Mouse (Mus musculus) kidney, embryonic 16.5 days (tissue): ENCODE data around the gene Alpl. TPM values are rescaled to one million over a fixed set of nuclear protein-coding genes. Genes with fewer than 3 reads are reported as not detected.
A peak's percentile ranks its signal among the peaks of the same experiment; 100 is the strongest.

Source experiments
- ATAC-seq: fragments of 200-750 bp; cut with Nextera tagmentation; 2 replicates; pipeline ENCODE4 v1.8.0; 2017; ENCODE audit warnings: moderate TSS enrichment; ENCODE audit not compliant: low FRiP score, low TSS enrichment
- H3K27ac ChIP-seq: fragments of 300-500 bp; sonication (generic); 2 replicates; pipeline ENCODE4 v1.5.1; 2014; ENCODE audit warnings: low read length
- H3K27me3 ChIP-seq: fragments of 300-500 bp; sonication (generic); 2 replicates; pipeline ENCODE4 v1.6.1; 2014; ENCODE audit warnings: low read length, control low read depth, mixed read lengths; ENCODE audit not compliant: insufficient read depth
- H3K36me3 ChIP-seq: fragments of 300-500 bp; sonication (generic); 2 replicates; pipeline ENCODE4 v1.6.1; 2014; ENCODE audit warnings: low read length, control low read depth, mixed read lengths; ENCODE audit not compliant: insufficient read depth
- H3K4me1 ChIP-seq: fragments of 300-500 bp; sonication (generic); 2 replicates; pipeline ENCODE4 v1.6.1; 2014; ENCODE audit warnings: low read length, control low read depth, mixed read lengths; ENCODE audit not compliant: insufficient read depth
- H3K4me2 ChIP-seq: fragments of 300-500 bp; sonication (generic); replicated peaks from 2 replicates; pipeline ENCODE4 v1.6.1; 2014; ENCODE audit warnings: low read depth, low read length
- H3K4me3 ChIP-seq: fragments of 300-500 bp; sonication (generic); 2 replicates; pipeline ENCODE4 v1.5.1; 2014; ENCODE audit warnings: mild to moderate bottlenecking, low read length
- H3K9ac ChIP-seq: fragments of 300-500 bp; sonication (generic); replicated peaks from 2 replicates; pipeline ENCODE4 v1.6.1; 2014; ENCODE audit warnings: low read length
- H3K9me3 ChIP-seq: fragments of 300-500 bp; sonication (generic); 2 replicates; pipeline ENCODE4 v1.6.1; 2016; ENCODE audit warnings: low read length, control low read depth
- WGBS: fragments of 180-500 bp; shearing (Covaris S2); extraction: QIAGEN DNeasy Blood & Tissue Kit; methylation state at CpG from one replicate; pipeline ENCODE4 v1.1.7; 2014; 5-methylcytosine and 5-hydroxymethylcytosine counted together
- polyA plus RNA-seq: library from polyadenylated mRNA; unstranded; fragments of >200 nt; fragmentation: Nextera tagmentation; extraction: Ambion mirVana; gene quantifications from 2 replicates; pipeline ENCODE4 v1.2.1, GENCODE M21; 2015

The Alpl gene
- polyA plus RNA-seq, 1 experiment from 2014 or later, result 19.2 TPM

DNA sequence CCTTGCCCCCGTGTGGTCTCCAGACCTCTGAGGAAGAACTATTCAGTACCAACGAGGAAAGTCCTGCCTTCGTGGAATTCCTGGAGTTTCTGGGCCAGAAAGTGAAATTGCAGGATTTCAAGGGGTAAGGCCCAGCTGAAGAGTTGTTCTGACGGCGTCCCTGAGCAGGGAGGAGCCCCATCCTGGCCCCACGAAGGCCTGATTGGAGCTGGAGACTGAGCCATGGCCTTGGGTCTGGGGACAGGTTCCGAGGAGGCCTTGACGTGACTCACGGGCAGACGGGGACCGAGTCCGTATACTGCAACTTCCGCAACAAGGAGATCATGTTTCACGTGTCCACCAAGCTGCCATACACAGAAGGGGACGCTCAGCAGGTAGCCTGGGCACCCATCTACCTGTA is 78.5 kb downstream of the Alpl start:
- Histone ChIP-seq H3K36me3 (no peaks in the 10 kb centered on the region), H3K27me3 (0 out of 2 replicates have a peak, but pooled peaks cover 2% of the 10 kb centered on the region), H3K4me3 (no peak overlapping the region), H3K9ac (no peak overlapping the region), H3K27ac (no peak overlapping the region), H3K4me2 (no peak overlapping the region), H3K9me3 (no peaks in the 10 kb centered on the region), H3K4me1 (peaks cover 11% of the 10 kb centered on the region)
- 56% methylated on average over 15 of the region's 15 CpGs for WGBS
- no peak for ATAC-seq

DNA sequence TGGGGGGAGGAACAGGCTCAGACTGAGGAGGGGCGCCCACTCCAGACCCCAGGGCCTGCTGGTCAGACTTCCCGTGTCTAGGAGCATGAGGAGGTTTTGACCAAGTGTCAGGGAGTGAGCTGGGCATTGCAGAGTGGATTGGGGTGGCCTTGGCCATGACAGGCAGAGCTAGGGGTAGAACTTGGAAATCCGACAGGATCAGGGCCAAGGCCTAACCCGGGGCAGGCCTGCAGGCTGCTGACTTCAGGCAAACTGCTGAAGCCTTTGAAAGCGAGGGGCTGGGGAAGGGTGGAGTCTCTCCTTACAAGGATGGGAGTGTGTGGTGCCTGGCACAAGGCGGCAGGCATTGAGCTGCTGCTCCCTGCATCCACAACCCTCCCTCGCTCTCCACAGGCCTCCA is 79.2 kb downstream of the Alpl start:
- H3K27ac ChIP-seq, result no peak overlapping the region

DNA sequence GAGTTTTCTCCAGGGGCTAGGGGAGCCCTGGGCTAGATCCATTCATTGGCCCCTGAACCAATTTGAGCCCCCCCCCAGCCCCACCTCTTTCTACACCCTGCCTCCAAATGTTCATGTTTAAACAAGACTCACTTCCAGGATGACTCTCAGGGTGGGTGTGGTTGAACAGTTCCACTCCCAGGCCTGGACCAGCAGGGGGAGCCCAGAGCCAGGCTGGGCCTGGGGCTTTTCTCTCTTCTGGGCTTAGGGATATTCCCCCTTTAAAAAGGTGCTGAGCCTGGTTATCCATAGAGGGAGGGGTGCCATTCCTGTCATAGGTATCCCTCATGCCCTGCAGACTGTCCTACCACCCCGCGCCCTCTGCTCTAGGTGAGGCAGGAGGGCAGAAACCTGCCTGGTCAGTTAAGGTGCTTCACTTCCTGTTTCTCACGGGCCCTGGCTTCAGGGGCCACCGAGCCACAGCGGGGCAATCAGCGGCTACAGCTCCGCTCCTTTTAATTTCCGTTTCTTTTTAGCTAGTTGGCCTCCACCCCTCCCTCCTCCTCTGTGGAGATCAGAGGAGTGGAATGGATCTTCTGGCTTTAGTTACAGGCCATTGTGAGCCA is 82.1 kb downstream of the Alpl start:
- Histone ChIP-seq H3K36me3 (no peaks in the 10 kb centered on the region), H3K4me2 (0 out of 2 replicates have a peak overlapping the region, but pooled peaks have one; percentile 4), H3K9me3 (no peaks in the 10 kb centered on the region), H3K4me3 (no peak overlapping the region), H3K9ac (no peak overlapping the region), H3K27me3 (0 out of 2 replicates have a peak, but pooled peaks cover 2% of the 10 kb centered on the region), H3K4me1 (peaks cover 5% of the 10 kb centered on the region), H3K27ac (no peak overlapping the region)
- no peak for ATAC-seq
- WGBS, result 11% methylated on average over 8 of the region's 8 CpGs

More for the DNA sequence above, 79.2 kb downstream of the Alpl start:
- no peak for ATAC-seq
- no peaks in the 10 kb centered on the region for H3K9me3 ChIP-seq
- 0 out of 2 replicates have a peak, but pooled peaks cover 2% of the 10 kb centered on the region for H3K27me3 ChIP-seq
- H3K36me3 ChIP-seq, result no peaks in the 10 kb centered on the region
- 62% methylated on average over 7 of the region's 7 CpGs for WGBS
- no peak overlapping the region for H3K4me3 ChIP-seq
- no peak overlapping the region for H3K9ac ChIP-seq
- H3K4me1 ChIP-seq, result peaks cover 11% of the 10 kb centered on the region
- H3K4me2 ChIP-seq, result no peak overlapping the region

DNA sequence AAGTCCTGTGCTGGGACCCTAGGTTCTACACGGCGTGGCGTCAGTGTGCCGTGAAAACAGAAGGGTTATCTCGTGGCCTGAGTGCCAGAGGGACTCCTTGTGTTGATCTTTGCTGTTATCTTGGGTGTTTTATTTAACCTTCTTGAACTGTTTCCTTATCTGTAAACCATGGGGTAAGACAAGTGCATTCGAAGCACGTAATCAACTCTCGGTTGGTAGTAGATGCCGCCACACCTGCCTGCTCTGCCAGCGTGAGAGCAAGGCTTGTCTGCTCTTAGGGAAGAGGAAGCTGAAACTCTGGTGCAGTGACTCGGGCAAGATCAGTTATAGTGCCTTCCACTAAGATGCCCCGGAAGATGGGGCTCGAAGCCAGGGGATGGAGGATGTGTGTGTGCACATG is 83.2 kb downstream of the Alpl start:
- Histone ChIP-seq H3K27ac (no peak overlapping the region), H3K9me3 (no peaks in the 10 kb centered on the region), H3K27me3 (peaks cover 5% of the 10 kb centered on the region; the same call in 1 of the 2 replicates), H3K36me3 (no peaks in the 10 kb centered on the region), H3K4me3 (no peak overlapping the region), H3K4me1 (no peaks in the 10 kb centered on the region), H3K4me2 (no peak overlapping the region), H3K9ac (no peak overlapping the region)
- no peak for ATAC-seq
- WGBS, result 84% methylated on average over 13 of the region's 13 CpGs

DNA sequence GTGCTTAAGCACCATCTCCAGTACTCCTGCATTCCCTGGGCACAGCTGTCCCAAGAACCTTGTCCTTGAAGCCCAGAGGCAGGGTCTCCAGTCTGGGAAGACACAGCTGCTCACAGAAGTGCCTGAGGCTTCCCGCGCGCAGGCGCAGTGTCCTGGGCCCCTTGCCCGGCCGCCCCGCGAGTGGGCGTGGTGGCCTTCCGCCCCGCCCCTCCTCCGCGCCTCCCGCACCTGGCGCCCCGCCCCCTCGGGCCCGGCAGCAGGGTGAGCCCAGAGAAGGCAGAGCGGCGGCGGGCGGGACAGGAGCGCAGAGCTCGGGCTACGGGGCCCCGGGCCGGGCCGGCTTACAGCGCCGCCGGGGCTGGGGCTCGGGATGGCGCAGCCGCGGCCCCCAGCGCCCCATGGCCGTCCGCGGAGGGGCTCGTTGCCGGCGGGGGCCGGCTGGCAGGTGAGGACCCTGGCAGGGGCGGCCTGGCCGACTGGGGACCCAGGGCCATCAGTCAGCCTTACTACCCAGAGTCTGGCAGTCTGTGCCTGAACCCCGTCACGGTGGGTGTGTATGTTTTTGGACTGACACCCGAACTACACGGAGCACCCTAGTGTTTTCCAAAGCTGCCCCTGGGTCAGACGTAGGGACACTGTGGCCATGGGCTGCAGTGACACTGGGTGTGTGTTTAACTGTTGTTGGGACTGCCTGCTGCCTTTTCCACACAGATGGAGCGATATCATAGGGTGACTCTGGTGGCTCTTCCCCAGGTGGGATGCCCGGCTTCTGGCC is 88.8 kb downstream of the Alpl start:
- H3K4me1 ChIP-seq, result peaks cover 11% of the 10 kb centered on the region
- peaks cover 6% of the 10 kb centered on the region; the same call in 1 of the 2 replicates for H3K27me3 ChIP-seq
- H3K9ac ChIP-seq, result peak overlapping the region; percentile 81
- WGBS, result 2% methylated on average over 43 of the region's 52 CpGs
- peak overlapping the region; percentile 46 for H3K27ac ChIP-seq
- H3K4me2 ChIP-seq, result peak overlapping the region; percentile 88
- H3K36me3 ChIP-seq, result no peaks in the 10 kb centered on the region
- no peaks in the 10 kb centered on the region for H3K9me3 ChIP-seq
- H3K4me3 ChIP-seq, result peak overlapping the region; percentile 59
- ATAC-seq, result peak; percentile 83

DNA sequence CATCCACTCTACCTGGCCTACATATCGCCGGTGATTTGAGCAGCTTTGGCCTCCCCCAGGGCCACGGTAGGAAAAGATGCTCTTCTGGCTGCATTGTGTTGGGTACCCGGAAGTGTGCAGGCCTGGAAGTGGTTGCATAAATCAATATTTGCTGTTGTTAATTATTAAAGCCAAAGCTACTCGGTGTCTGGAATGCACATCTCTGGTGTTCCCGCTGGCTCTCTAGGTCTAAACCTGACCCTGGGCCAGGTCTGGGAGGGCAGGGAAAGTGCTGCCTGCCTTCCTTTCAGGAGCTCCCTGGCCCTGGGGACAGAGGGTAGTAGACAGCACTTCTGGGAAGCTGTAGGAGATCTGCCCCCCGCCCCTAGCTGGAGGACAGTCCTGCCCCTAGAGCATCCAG is 89.7 kb downstream of the Alpl start:
- Histone ChIP-seq H3K4me2 (peak overlapping the region; percentile 88; the same call in 1 of the 2 replicates), H3K9ac (peak overlapping the region; percentile 38; the same call in 1 of the 2 replicates), H3K27ac (peak overlapping the region; percentile 46), H3K4me1 (peaks cover 11% of the 10 kb centered on the region), H3K27me3 (peaks cover 6% of the 10 kb centered on the region; the same call in 1 of the 2 replicates), H3K36me3 (no peaks in the 10 kb centered on the region), H3K9me3 (no peaks in the 10 kb centered on the region), H3K4me3 (no peak overlapping the region)
- no peak for ATAC-seq
- WGBS, result 67% methylated on average over 7 of the region's 7 CpGs

DNA sequence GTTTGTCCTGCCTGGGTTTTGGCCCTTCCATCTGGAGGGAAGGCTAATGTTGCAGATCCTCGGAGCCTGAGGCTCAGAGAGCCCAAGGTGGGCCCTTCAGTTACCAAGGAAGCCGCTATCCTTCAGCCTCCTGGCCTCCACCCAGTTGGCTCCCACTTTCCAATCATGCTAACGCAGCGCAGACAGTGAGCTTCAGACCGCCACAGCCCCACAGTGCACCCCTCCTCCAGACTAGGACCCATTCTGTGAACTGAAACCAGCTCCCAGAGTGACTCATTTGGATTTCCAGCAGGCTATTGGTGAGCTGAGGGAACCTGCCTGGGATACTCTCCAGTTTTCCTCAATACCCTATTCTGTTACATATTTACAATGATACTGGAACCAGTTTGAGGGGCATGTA is 90.8 kb downstream of the Alpl start:
- Histone ChIP-seq H3K27ac (no peak overlapping the region), H3K4me2 (no peak overlapping the region), H3K36me3 (no peaks in the 10 kb centered on the region), H3K9ac (no peak overlapping the region), H3K4me3 (no peak overlapping the region), H3K9me3 (no peaks in the 10 kb centered on the region), H3K27me3 (peaks cover 6% of the 10 kb centered on the region; the same call in 1 of the 2 replicates), H3K4me1 (peaks cover 11% of the 10 kb centered on the region)
- WGBS, result 80% methylated on average over 5 of the region's 5 CpGs
- ATAC-seq, result no peak

DNA sequence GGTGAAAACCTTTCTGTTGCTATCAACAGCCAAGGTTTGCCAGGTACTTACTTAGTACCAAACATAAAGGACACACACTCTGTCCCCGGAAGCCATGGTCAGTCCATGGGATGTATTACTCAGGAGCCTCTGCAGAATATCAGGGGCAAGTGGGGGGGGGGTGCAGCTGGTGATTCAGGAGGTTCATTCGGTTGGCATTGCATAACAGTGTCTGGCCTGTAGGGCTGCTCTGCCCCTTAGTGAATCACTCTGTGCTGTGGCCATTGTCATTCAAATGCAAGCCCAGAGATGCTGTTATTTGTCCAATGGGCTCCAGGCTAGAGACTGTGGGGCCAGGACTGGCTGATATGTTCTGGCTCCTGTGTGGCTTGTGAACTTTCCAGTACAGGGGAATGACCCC is 91.6 kb downstream of the Alpl start:
- Histone ChIP-seq H3K9me3 (no peaks in the 10 kb centered on the region), H3K27ac (no peak overlapping the region), H3K4me2 (no peak overlapping the region), H3K4me3 (no peak overlapping the region), H3K9ac (no peak overlapping the region), H3K36me3 (no peaks in the 10 kb centered on the region), H3K27me3 (peaks cover 6% of the 10 kb centered on the region; the same call in 1 of the 2 replicates), H3K4me1 (peaks cover 14% of the 10 kb centered on the region)
- no peak for ATAC-seq
- WGBS, result 60% methylated on average over 2 of the region's 2 CpGs

DNA sequence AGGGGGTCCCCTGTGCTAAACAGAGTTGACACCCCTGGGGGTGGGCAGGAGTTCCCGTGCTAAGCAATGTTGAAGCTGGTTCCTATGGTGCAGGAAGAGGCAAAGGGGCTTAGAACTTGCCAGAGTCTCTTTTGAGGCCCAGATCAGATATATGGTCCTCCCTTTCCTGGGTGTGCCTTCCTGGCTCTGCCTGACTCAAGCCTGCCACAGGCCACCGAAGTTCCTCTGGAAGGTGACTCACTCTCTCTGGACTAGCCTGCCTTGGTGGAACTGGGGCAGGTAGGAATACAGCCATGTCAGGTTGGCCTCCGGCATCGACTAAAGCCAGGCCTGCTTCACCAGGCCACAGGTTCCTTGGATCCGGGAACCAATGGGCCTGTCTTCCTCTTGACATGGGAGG is 93.1 kb downstream of the Alpl start:
- WGBS, result 84% methylated on average over 5 of the region's 5 CpGs
- H3K27me3 ChIP-seq, result peaks cover 3% of the 10 kb centered on the region; the same call in 1 of the 2 replicates
- no peak for ATAC-seq

DNA sequence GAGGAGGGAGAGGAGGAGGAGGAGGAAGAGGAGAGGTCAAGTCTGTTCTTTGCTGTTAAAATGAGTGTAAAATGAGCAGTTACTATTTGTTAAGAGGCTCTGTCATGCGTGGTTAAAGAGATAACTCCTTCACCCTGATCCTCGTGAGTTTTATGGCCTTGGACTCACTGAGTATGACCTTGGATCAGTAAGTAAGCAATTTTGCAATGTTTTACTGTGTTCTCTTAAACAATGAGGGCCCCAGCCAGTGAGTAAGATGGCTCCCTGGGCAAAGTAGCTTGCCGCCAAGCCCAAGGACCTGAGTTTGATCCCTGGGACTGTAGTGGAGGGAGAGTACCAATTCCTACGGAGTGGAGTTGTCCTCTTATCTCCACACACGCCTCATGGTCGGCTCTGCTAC is 95.2 kb downstream of the Alpl start:
- Histone ChIP-seq H3K36me3 (no peaks in the 10 kb centered on the region), H3K4me2 (no peak overlapping the region), H3K9me3 (no peaks in the 10 kb centered on the region), H3K4me1 (peaks cover 21% of the 10 kb centered on the region), H3K9ac (no peak overlapping the region), H3K4me3 (no peak overlapping the region), H3K27me3 (no peaks in the 10 kb centered on the region), H3K27ac (no peak overlapping the region)
- ATAC-seq, result no peak
- WGBS, result 49% methylated on average over 6 of the region's 6 CpGs

More for the DNA sequence above, 93.1 kb downstream of the Alpl start:
- H3K4me2 ChIP-seq, result no peak overlapping the region
- no peak overlapping the region for H3K4me3 ChIP-seq
- H3K9me3 ChIP-seq, result no peaks in the 10 kb centered on the region
- no peak overlapping the region for H3K9ac ChIP-seq
- H3K36me3 ChIP-seq, result no peaks in the 10 kb centered on the region
- peaks cover 19% of the 10 kb centered on the region for H3K4me1 ChIP-seq
- no peak overlapping the region for H3K27ac ChIP-seq
